Mouse (Mus musculus): ENCODE results near the gene Clec2e. TPM values are rescaled to one million over a fixed set of nuclear protein-coding genes. Genes with fewer than 3 reads are reported as not detected.

Gene Clec2e
- not detected in 4 replicates for total RNA-seq (2023; ENCODE audit: inconsistent age)

GRCm38 (mm10) chr6:129100794-129101193 is at the start of gene Clec2e:
Gene Clec2e, minus strand, starts transcription at chr6:129100913.

GRCm38 (mm10) chr6:129045601-129046000 is 55.1 kb downstream of the Clec2e start, which contains the start of gene Klrb1f:
Gene Klrb1f, plus strand, starts transcription at chr6:129045901.

Other genes starting within 250 kb of the Clec2e start
- 61.6 to 63.6 TPM (median 62.4 TPM) in 4 replicates for gene Clec2i, start 213.3 kb downstream of the Clec2e start, total RNA-seq (2023; ENCODE audit: inconsistent age)
- 72.1 to 90.3 TPM (median 82.8 TPM) in 4 replicates for gene BC035044, start 209.8 kb downstream of the Clec2e start, total RNA-seq (2023; ENCODE audit: inconsistent age)
- gene Clec2g, start 166.5 kb downstream of the Clec2e start, total RNA-seq (2023; ENCODE audit: inconsistent age), result 7.5 to 13.9 TPM (median 10.7 TPM) in 4 replicates
- 2.8 to 4.4 TPM (median 3.9 TPM) in 4 replicates for gene Klrb1f, start 55.0 kb downstream of the Clec2e start, total RNA-seq (2023; ENCODE audit: inconsistent age)
- gene Clec2d, start 79.7 kb upstream of the Clec2e start, total RNA-seq (2023; ENCODE audit: inconsistent age), result 94.9 to 113 TPM (median 106 TPM) in 4 replicates
- gene Cd69, start 174.5 kb upstream of the Clec2e start, total RNA-seq (2023; ENCODE audit: inconsistent age), result 681 to 772 TPM (median 757 TPM) in 4 replicates
- 0.55 TPM in 1 of 4 replicates, not detected in the others for gene 4922502D21Rik, start 230.9 kb upstream of the Clec2e start, total RNA-seq (2023; ENCODE audit: inconsistent age)
- gene Clec12a, start 241.8 kb upstream of the Clec2e start, total RNA-seq (2023; ENCODE audit: inconsistent age), result 3.9 to 7.7 TPM (median 6.0 TPM) in 4 replicates